Mouse (Mus musculus) brain, embryonic 14.5 days (tissue): ENCODE measurements at regions not wholly inside any gene's neighbourhood (a gene's known extent, or its start where the extent isn't known, plus 50 kb on each side); places are given as distances from the start of the nearest gene placed in this dataset.

ENCODE experiments used
- CTCF ChIP-seq: fragments of 200-500 bp; IDR thresholded peaks from 2 replicates; pipeline ENCODE4 v1.5.1; 2012; ENCODE audit warnings: inconsistent platforms, mild to moderate bottlenecking, moderate library complexity, borderline replicate concordance; ENCODE audit not compliant: insufficient read depth, insufficient read length; ENCODE audit errors: extremely low read depth
- POLR2A ChIP-seq: fragments of 200-500 bp; IDR thresholded peaks from 2 replicates; pipeline ENCODE4 v1.6.1; 2012; ENCODE audit warnings: mild to moderate bottlenecking, inconsistent platforms, borderline replicate concordance; ENCODE audit not compliant: poor library complexity, insufficient read depth, insufficient read length, severe bottlenecking; ENCODE audit errors: extremely low read depth

- TF ChIP-seq CTCF (no peak), POLR2A (no peak)
Observed at GRCm38 (mm10) chr5:40034452-40034851, 279.2 kb upstream of the Hs3st1 start.
